Comparison of ENCODE assay signal across 12 mouse cellular contexts in genomic region chr13:98013715-98014114, GRCm38 (mm10).
DNase-seq lines count a peak whose midpoint lies in the region; ATAC-seq and TF ChIP-seq lines count a peak whose summit lies in the region.
"Had no signal": no experiment of that assay in that cellular context is flagged by ENCODE, and none has a peak within 500 bp of the region (broad histone marks: within the 10 kb centered on the region; RNA-seq: fewer than 3 reads in every experiment).

No protein-coding gene starts in this region.

- intact Hi-C loops in left cerebral cortex, postnatal 4 days (cut with DNase I) = no loop called here

- H3K27me3 ChIP-seq in kidney, postnatal 0 days (ENCODE audit: insufficient read depth, low read length) = no peaks in the 10 kb centered on the region
- H3K27me3 ChIP-seq in lung, postnatal 0 days (replicated peaks; ENCODE audit: insufficient read depth, low read length) = no peaks in the 10 kb centered on the region
- H3K27me3 ChIP-seq: embryonic facial prominence, embryonic 15.5 days had no signal

- TF ChIP-seq CTCF in kidney, postnatal 0 days (IDR thresholded peaks at IDR 0.05; ENCODE audit: low read depth) = no peak
- no peak for TF ChIP-seq CTCF in lung, postnatal 0 days (IDR thresholded peaks at IDR 0.05)

- H3K36me3 ChIP-seq in kidney, postnatal 0 days (ENCODE audit: insufficient read depth, low read length) = no peaks in the 10 kb centered on the region
- no peaks in the 10 kb centered on the region for H3K36me3 ChIP-seq in lung, postnatal 0 days (ENCODE audit: insufficient read depth, low read length)
- H3K36me3 ChIP-seq: embryonic facial prominence, embryonic 15.5 days had no signal

- no peak overlapping the region for H3K9ac ChIP-seq in kidney, postnatal 0 days (ENCODE audit: low read depth, low read length)
- no peak overlapping the region for H3K9ac ChIP-seq in lung, postnatal 0 days (replicated peaks; ENCODE audit: low read depth)
- H3K9ac ChIP-seq: embryonic facial prominence, embryonic 15.5 days had no signal

- 65% methylated on average over 4 of the region's 4 CpGs for WGBS in kidney, postnatal 0 days
- WGBS in lung, postnatal 0 days = 60% methylated on average over 4 of the region's 4 CpGs

- TF ChIP-seq EP300 in lung, postnatal 0 days (IDR thresholded peaks at IDR 0.05) = peak; percentile 75

- no peaks in the 10 kb centered on the region for H3K4me1 ChIP-seq in kidney, postnatal 0 days (replicated peaks; ENCODE audit: insufficient read depth, low read length)
- H3K4me1 ChIP-seq in lung, postnatal 0 days (ENCODE audit: insufficient read depth, low read depth, low read length) = 0 out of 2 replicates have a peak, but pooled peaks cover 2% of the 10 kb centered on the region

- peak; percentile 55 for ATAC-seq in kidney, postnatal 0 days (replicated peaks; ENCODE audit: low FRiP score, low read depth)
- ATAC-seq in lung, postnatal 0 days = peak; percentile 66
- ATAC-seq: hindbrain, postnatal 0 days had no signal

- peak overlapping the region; percentile 83 for H3K27ac ChIP-seq in kidney, postnatal 0 days
- H3K27ac ChIP-seq in lung, postnatal 0 days (ENCODE audit: low read length) = 0 out of 2 replicates have a peak overlapping the region, but pooled peaks have one; percentile 15
- H3K27ac ChIP-seq: embryonic facial prominence, embryonic 15.5 days; hindbrain, postnatal 0 days had no signal

- peak; percentile 67 for DNase-seq in 416B (ENCODE audit: low read depth)
- DNase-seq in adrenal gland, adult 8-10 months = peak; percentile 49
- DNase-seq in kidney, postnatal 0 days (ENCODE audit: low spot score) = peak; percentile 68
- DNase-seq in lung, postnatal 0 days (ENCODE audit: low spot score) = peak; percentile 88
- no peak for DNase-seq in gastrocnemius, postnatal 10 days
- no peak for DNase-seq in retina, embryonic 14.5 days (ENCODE audit: low spot score)
- DNase-seq in left cerebral cortex, postnatal 4 days = no peak
- DNase-seq: cerebellum, adult 2 months had no signal

- H3K9me3 ChIP-seq in kidney, postnatal 0 days (replicated peaks; ENCODE audit: low read length) = no peaks in the 10 kb centered on the region
- H3K9me3 ChIP-seq in lung, postnatal 0 days (ENCODE audit: low read length) = no peaks in the 10 kb centered on the region
- H3K9me3 ChIP-seq: embryonic facial prominence, embryonic 15.5 days had no signal

- H3K4me2 ChIP-seq in kidney, postnatal 0 days (ENCODE audit: low read length) = peak overlapping the region; percentile 76
- no peak overlapping the region for H3K4me2 ChIP-seq in lung, postnatal 0 days (replicated peaks; ENCODE audit: low read depth, low read length)
- H3K4me2 ChIP-seq: embryonic facial prominence, embryonic 15.5 days; heart, embryonic 11.5 days had no signal

- H3K4me3 ChIP-seq in kidney, postnatal 0 days (replicated peaks; ENCODE audit: low read depth, low read length) = peak overlapping the region; percentile 36; the same call in 1 of the 2 replicates
- no peak overlapping the region for H3K4me3 ChIP-seq in lung, postnatal 0 days (ENCODE audit: low read depth, low read length)
- H3K4me3 ChIP-seq: embryonic facial prominence, embryonic 15.5 days; myocyte had no signal

Comparison
In these comparisons a context has a peak if more than half of its experiments do, and no peak if none do; other contexts are left out.
1. DNase-seq: peak in 416B (single experiment), adrenal gland, adult 8-10 months (single experiment), kidney, postnatal 0 days (single experiment) and lung, postnatal 0 days (single experiment); none in gastrocnemius, postnatal 10 days (single experiment), retina, embryonic 14.5 days (single experiment) and left cerebral cortex, postnatal 4 days (single experiment).